7 mouse cellular contexts compared by ENCODE assay signal in genomic region chr9:102643071-102643485, GRCm38 (mm10). TPM values are rescaled to one million over a fixed set of nuclear protein-coding genes. Genes with fewer than 3 reads are reported as not detected.
DNase-seq lines count a peak whose midpoint lies in the region; ATAC-seq and TF ChIP-seq lines count a peak whose summit lies in the region.

No protein-coding gene starts in this region.

- ATAC-seq in embryonic facial prominence, embryonic 12.5 days (ENCODE audit: insufficient number of reproducible peaks, insufficient read depth, low FRiP score, low TSS enrichment) = peak; percentile 48; the same call in 1 of the 2 replicates
- peak; percentile 46 for ATAC-seq in hindbrain, embryonic 12.5 days (ENCODE audit: low FRiP score)
- no peak for ATAC-seq in CD4-positive, CD25-positive, alpha-beta regulatory T cell, adult 4 months
- no peak for ATAC-seq in cerebellum, adult (ENCODE audit: insufficient number of reproducible peaks, low FRiP score, low TSS enrichment)

- H3K4me2 ChIP-seq in embryonic facial prominence, embryonic 12.5 days (replicated peaks) = peak overlapping the region; percentile 45
- H3K4me2 ChIP-seq in hindbrain, embryonic 12.5 days (replicated peaks) = peak overlapping the region; percentile 37; the same call in 1 of the 2 replicates

- no peaks in the 10 kb centered on the region for H3K9me3 ChIP-seq in embryonic facial prominence, embryonic 12.5 days
- H3K9me3 ChIP-seq in hindbrain, embryonic 12.5 days (replicated peaks) = no peaks in the 10 kb centered on the region

- no peak overlapping the region for H3K9ac ChIP-seq in embryonic facial prominence, embryonic 12.5 days
- no peak overlapping the region for H3K9ac ChIP-seq in hindbrain, embryonic 12.5 days

- peak; percentile 27 for DNase-seq in brain, embryonic 14.5 days (ENCODE audit: low read depth)
- DNase-seq in lung, postnatal 10 days = peak; percentile 52
- no peak for DNase-seq in thymus, postnatal 0 days (ENCODE audit: low spot score)

- TF ChIP-seq CTCF in brain, embryonic 14.5 days (IDR thresholded peaks at IDR 0.05; ENCODE audit: borderline replicate concordance, extremely low read depth, insufficient read depth, insufficient read length) = no peak

- H3K4me1 ChIP-seq in embryonic facial prominence, embryonic 12.5 days = peaks cover 55% of the 10 kb centered on the region
- H3K4me1 ChIP-seq in hindbrain, embryonic 12.5 days = peaks cover 30% of the 10 kb centered on the region

- H3K36me3 ChIP-seq in embryonic facial prominence, embryonic 12.5 days = no peaks in the 10 kb centered on the region
- no peaks in the 10 kb centered on the region for H3K36me3 ChIP-seq in hindbrain, embryonic 12.5 days

- H3K4me3 ChIP-seq in embryonic facial prominence, embryonic 12.5 days = no peak overlapping the region
- H3K4me3 ChIP-seq in hindbrain, embryonic 12.5 days = no peak overlapping the region

- no peaks in the 10 kb centered on the region for H3K27me3 ChIP-seq in embryonic facial prominence, embryonic 12.5 days
- H3K27me3 ChIP-seq in hindbrain, embryonic 12.5 days = no peaks in the 10 kb centered on the region

- TF ChIP-seq POLR2A in brain, embryonic 14.5 days (IDR thresholded peaks at IDR 0.05; ENCODE audit: borderline replicate concordance, extremely low read depth, insufficient read depth, insufficient read length, poor library complexity, severe bottlenecking) = no peak

- peak overlapping the region; percentile 97 for H3K27ac ChIP-seq in embryonic facial prominence, embryonic 12.5 days
- peak overlapping the region; percentile 82 for H3K27ac ChIP-seq in hindbrain, embryonic 12.5 days

- WGBS in embryonic facial prominence, embryonic 12.5 days = 17% methylated on average over 8 of the region's 8 CpGs
- 36% methylated on average over 8 of the region's 8 CpGs for WGBS in hindbrain, embryonic 12.5 days

RNA-seq across cellular contexts. Expression of gene Cep63, which starts 16.7 kb away (rescaled TPM):
- 21.4 and 23.8 TPM in 2 replicates for polyA plus RNA-seq in brain, embryonic 14.5 days (2012; rRNA removed)
- 53.0 and 55.9 TPM in 2 replicates for polyA plus RNA-seq in embryonic facial prominence, embryonic 12.5 days (2016; fragmentation: Nextera tagmentation; extraction: Ambion mirVana)
- polyA plus RNA-seq in hindbrain, embryonic 12.5 days (2016; fragmentation: Nextera tagmentation; extraction: Ambion mirVana) = 53.3 and 56.9 TPM in 2 replicates
- polyA plus RNA-seq in thymus, postnatal 0 days (2015; fragmentation: Nextera tagmentation; extraction: Ambion mirVana) = 51.7 and 53.3 TPM in 2 replicates
- 10 to 100 TPM; 52.0 to 61.4 TPM for polyA plus RNA-seq in CD4-positive, CD25-positive, alpha-beta regulatory T cell, adult 4 months (2017; shearing (Covaris generic))

RNA-seq across cellular contexts. Expression of gene Anapc13, which starts 17.0 kb away (rescaled TPM):
- polyA plus RNA-seq in brain, embryonic 14.5 days (2012; rRNA removed) = 125 and 129 TPM in 2 replicates
- polyA plus RNA-seq in embryonic facial prominence, embryonic 12.5 days (2016; fragmentation: Nextera tagmentation; extraction: Ambion mirVana) = 184 and 185 TPM in 2 replicates
- polyA plus RNA-seq in hindbrain, embryonic 12.5 days (2016; fragmentation: Nextera tagmentation; extraction: Ambion mirVana) = 171 and 172 TPM in 2 replicates
- 181 and 185 TPM in 2 replicates for polyA plus RNA-seq in thymus, postnatal 0 days (2015; fragmentation: Nextera tagmentation; extraction: Ambion mirVana)
- polyA plus RNA-seq in CD4-positive, CD25-positive, alpha-beta regulatory T cell, adult 4 months (2017; shearing (Covaris generic)) = 100 to 1,000 TPM in 1 of 2 experiments, 10 to 100 TPM in 1; 88.7 to 111 TPM

Comparison
In these comparisons a context has a peak if more than half of its experiments do, and no peak if none do; other contexts are left out.
1. ATAC-seq: peak in embryonic facial prominence, embryonic 12.5 days (single experiment) and hindbrain, embryonic 12.5 days (single experiment); none in CD4-positive, CD25-positive, alpha-beta regulatory T cell, adult 4 months (single experiment) and cerebellum, adult (single experiment).